Mouse (Mus musculus): ENCODE measurements around the gene Hfe2.

DNA sequence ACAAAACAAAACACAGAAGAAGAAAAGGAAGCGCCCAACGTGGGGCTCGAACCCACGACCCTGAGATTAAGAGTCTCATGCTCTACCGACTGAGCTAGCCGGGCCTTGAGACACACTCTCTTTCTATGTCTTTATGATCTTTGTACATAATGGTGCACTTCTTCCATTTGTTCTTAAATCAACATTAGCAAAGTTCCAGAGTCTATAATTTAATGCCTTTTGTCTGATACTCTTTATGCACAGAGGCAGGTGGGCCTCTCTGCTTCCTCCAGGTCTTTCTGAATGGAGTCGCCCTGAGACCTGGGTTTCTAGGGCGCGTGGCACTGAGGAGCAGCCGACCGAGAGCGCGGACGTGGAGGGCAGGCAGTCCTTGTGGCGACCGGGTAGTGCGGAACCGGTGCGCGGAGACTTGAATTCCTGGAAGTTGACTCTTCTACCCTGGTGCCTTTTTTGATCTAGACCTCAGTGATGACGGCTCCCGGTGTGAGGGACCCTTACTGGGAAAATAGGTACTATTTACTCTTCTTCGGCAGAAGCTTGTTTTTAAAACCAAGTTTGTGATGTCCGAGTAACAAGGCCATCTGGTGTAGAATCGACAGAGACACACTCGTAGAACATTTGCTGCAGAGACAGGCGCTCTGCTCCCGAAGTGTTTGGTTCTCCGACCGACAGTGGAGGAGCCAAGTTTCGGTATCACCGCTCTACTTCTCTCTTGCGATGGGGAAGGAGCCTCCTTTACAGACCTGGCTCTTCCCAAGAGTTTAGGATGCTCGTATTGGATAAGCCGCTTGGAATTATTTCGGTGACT is 25.3 kb upstream of the Hfe2 start:
- no peak for TF ChIP-seq CTCF (IDR thresholded peaks at IDR 0.05; ENCODE audit: extremely low read depth, insufficient read depth, insufficient read length, insufficient replicate concordance)
- no peak for TF ChIP-seq POLR2A (IDR thresholded peaks at IDR 0.05; ENCODE audit: low read depth, low read length)

All from spleen, adult 2 months (tissue).